Mouse (Mus musculus) forebrain, embryonic 11.5 days (tissue): Measurements from ENCODE around the gene Ltbp2. TPM values are rescaled to one million over a fixed set of nuclear protein-coding genes. Genes with fewer than 3 reads are reported as not detected.

Source experiments
- ATAC-seq: fragments of 200-750 bp; cut with Nextera tagmentation; replicated peaks from 2 replicates; pipeline ENCODE4 v1.8.0; 2017; ENCODE audit warnings: moderate TSS enrichment; ENCODE audit not compliant: low FRiP score
- DNase-seq: peaks from one replicate; pipeline ENCODE4 v3.0.0-alpha.2; 2017; ENCODE audit warnings: low spot score
- H3K27ac ChIP-seq: fragments of 300-500 bp; sonication (generic); 2 replicates; pipeline ENCODE4 v1.5.1; 2014; ENCODE audit warnings: low read depth, low read length
- H3K27me3 ChIP-seq: fragments of 300-500 bp; sonication (generic); 2 replicates; pipeline ENCODE4 v1.6.1; 2014; ENCODE audit warnings: mild to moderate bottlenecking, low read length, mixed read lengths; ENCODE audit not compliant: control insufficient read depth, insufficient read depth
- H3K36me3 ChIP-seq: fragments of 300-500 bp; sonication (generic); 2 replicates; pipeline ENCODE4 v1.6.1; 2014; ENCODE audit warnings: mild to moderate bottlenecking, low read length, moderate library complexity, mixed read lengths; ENCODE audit not compliant: control insufficient read depth, insufficient read depth
- H3K4me1 ChIP-seq: fragments of 300-500 bp; sonication (generic); replicated peaks from 2 replicates; pipeline ENCODE4 v1.6.1; 2014; ENCODE audit warnings: low read length, mixed read lengths; ENCODE audit not compliant: control insufficient read depth, insufficient read depth
- H3K4me2 ChIP-seq: fragments of 300-500 bp; sonication (generic); 2 replicates; pipeline ENCODE4 v1.6.1; 2014; ENCODE audit warnings: low read depth, mild to moderate bottlenecking, low read length, moderate library complexity, mixed read lengths; ENCODE audit not compliant: severe bottlenecking
- H3K4me3 ChIP-seq: fragments of 300-500 bp; sonication (generic); 2 replicates; pipeline ENCODE4 v1.5.1; 2014; ENCODE audit warnings: low read depth, low read length
- H3K9ac ChIP-seq: fragments of 300-500 bp; sonication (generic); 2 replicates; pipeline ENCODE4 v1.6.1; 2014; ENCODE audit warnings: low read length
- H3K9me3 ChIP-seq: fragments of 300-500 bp; sonication (generic); 2 replicates; pipeline ENCODE4 v1.6.1; 2016; ENCODE audit warnings: low read length, mixed read lengths; ENCODE audit not compliant: control insufficient read depth
- WGBS: fragments of 180-500 bp; shearing (Covaris S2); extraction: QIAGEN DNeasy Blood & Tissue Kit; methylation state at CpG from one replicate; pipeline ENCODE4 v1.1.7; 2014; 5-methylcytosine and 5-hydroxymethylcytosine counted together
- polyA plus RNA-seq: library from polyadenylated mRNA; unstranded; fragments of >200 nt; fragmentation: Nextera tagmentation; extraction: Ambion mirVana; gene quantifications from 2 replicates; pipeline ENCODE4 v1.2.1, GENCODE M21; 2014

Ltbp2 gene
- polyA plus RNA-seq, 1 experiment from 2014 or later = not detected

DNA sequence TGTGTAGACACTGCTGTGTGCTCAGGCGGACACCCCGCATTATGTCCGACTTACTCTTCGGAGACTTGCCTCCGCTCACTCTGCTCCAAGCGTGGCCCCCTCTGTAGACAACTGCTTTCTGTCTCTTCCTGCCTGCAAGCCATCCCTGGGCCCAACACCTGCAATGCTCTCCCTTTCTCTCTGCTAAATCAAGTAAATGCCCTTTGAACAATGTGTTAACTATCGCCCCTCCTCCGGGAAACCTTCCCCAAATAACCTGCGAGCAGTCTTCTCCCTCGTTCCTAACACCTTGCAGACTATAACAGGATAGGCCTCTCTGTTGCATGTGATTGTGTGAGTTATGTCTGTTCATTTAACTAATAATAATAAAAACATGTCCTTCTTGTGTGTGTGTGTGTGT, 132.8 kb downstream of the Ltbp2 start:
- Histone ChIP-seq H3K4me1 (no peaks in the 10 kb centered on the region), H3K4me3 (no peak overlapping the region), H3K27me3 (no peaks in the 10 kb centered on the region), H3K27ac (no peak overlapping the region), H3K4me2 (no peak overlapping the region), H3K36me3 (no peaks in the 10 kb centered on the region), H3K9me3 (no peaks in the 10 kb centered on the region), H3K9ac (no peak overlapping the region)
- DNase-seq (no peak), ATAC-seq (no peak)
- 88% methylated on average over 10 of the region's 10 CpGs for WGBS

DNA sequence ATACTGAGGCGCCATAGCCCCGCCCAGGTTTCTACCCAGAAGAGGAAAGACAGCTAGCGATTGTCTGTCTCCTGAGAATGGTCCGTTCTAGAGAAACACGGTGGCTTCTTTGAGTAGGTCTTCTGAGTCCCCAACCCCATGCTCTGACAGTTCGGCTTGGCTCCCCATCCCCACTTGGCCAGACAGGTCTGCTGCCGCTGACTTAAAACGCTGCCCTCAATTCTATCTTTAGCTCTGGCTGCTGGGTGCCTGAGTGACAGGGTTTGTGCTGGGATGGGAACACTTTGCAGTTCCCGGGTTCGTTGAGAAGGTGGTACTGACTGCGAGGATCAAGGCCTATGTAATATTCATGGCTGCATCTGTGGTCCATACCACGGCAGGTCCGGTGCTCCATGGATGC, 143.0 kb downstream of the Ltbp2 start:
- no peak for DNase-seq
- H3K4me1 ChIP-seq = no peaks in the 10 kb centered on the region
- no peak overlapping the region for H3K27ac ChIP-seq
- no peaks in the 10 kb centered on the region for H3K36me3 ChIP-seq
- no peaks in the 10 kb centered on the region for H3K9me3 ChIP-seq
- no peak for ATAC-seq
- no peaks in the 10 kb centered on the region for H3K27me3 ChIP-seq
- WGBS = 81% methylated on average over 13 of the region's 13 CpGs
- H3K4me2 ChIP-seq = no peak overlapping the region
- H3K9ac ChIP-seq = no peak overlapping the region
- H3K4me3 ChIP-seq = no peak overlapping the region

Other genes with a start within 250 kb of the Ltbp2 start
- not detected in 2 replicates for gene Vrtn, start 235.5 kb downstream of the Ltbp2 start, polyA plus RNA-seq
- gene Syndig1l, start 177.7 kb downstream of the Ltbp2 start, polyA plus RNA-seq = 0.20 and 0.23 TPM in 2 replicates
- 72.3 and 73.1 TPM in 2 replicates for gene Npc2, start 103.4 kb downstream of the Ltbp2 start, polyA plus RNA-seq
- 156 and 162 TPM in 2 replicates for gene Isca2, start 103.3 kb downstream of the Ltbp2 start, polyA plus RNA-seq
- 141 and 148 TPM in 2 replicates for gene Fcf1, start 94.4 kb upstream of the Ltbp2 start, polyA plus RNA-seq
- 25.1 and 29.3 TPM in 2 replicates for gene Arel1, start 94.4 kb upstream of the Ltbp2 start, polyA plus RNA-seq
- 46.8 and 55.5 TPM in 2 replicates for gene Ylpm1, start 119.8 kb upstream of the Ltbp2 start, polyA plus RNA-seq
- 2.5 and 3.5 TPM in 2 replicates for gene Prox2, start 234.2 kb upstream of the Ltbp2 start, polyA plus RNA-seq
- 118 TPM in 2 replicates for gene Dlst, start 234.3 kb upstream of the Ltbp2 start, polyA plus RNA-seq